Mouse (Mus musculus): Measurements from ENCODE around the gene Padi2. TPM values are rescaled to one million over a fixed set of nuclear protein-coding genes. Genes with fewer than 3 reads are reported as not detected.

Gene Padi2
- 2.1 and 4.3 TPM in 2 replicates for polyA plus RNA-seq (2012; ENCODE audit: low replicate concordance)

GRCm38 (mm10) chr4:140906076-140906826, at the start of gene Padi2:
Gene Padi2 (plus strand): TSS chr4:140906344.

GRCm38 (mm10) chr4:140960781-140961466, 54.8 kb downstream of the Padi2 start, which contains the start of gene Sdhb:
Gene Sdhb (plus strand): TSS chr4:140961203.

GRCm38 (mm10) chr4:140986711-140987395, 80.7 kb downstream of the Padi2 start, which contains the start of gene Atp13a2:
Gene Atp13a2 (plus strand): TSS chr4:140986873.

Other genes starting within 250 kb of the Padi2 start
- 6.8 and 37.1 TPM in 2 replicates for gene Arhgef10l, start 240.3 kb upstream of the Padi2 start, polyA plus RNA-seq (2012; ENCODE audit: low replicate concordance)
- 107 and 174 TPM in 2 replicates for gene Rcc2, start 205.8 kb upstream of the Padi2 start, polyA plus RNA-seq (2012; ENCODE audit: low replicate concordance)
- not detected in 2 replicates for gene Padi6, start 163.7 kb upstream of the Padi2 start, polyA plus RNA-seq (2012; ENCODE audit: low replicate concordance)
- gene Padi4, start 132.1 kb upstream of the Padi2 start, polyA plus RNA-seq (2012; ENCODE audit: low replicate concordance): 6.7 and 26.7 TPM in 2 replicates
- 0.04 and 0.15 TPM in 2 replicates for gene Padi3, start 95.7 kb upstream of the Padi2 start, polyA plus RNA-seq (2012; ENCODE audit: low replicate concordance)
- gene Padi1, start 60.6 kb upstream of the Padi2 start, polyA plus RNA-seq (2012; ENCODE audit: low replicate concordance): 0.12 and 0.22 TPM in 2 replicates
- 37.9 and 112 TPM in 2 replicates for gene Sdhb, start 54.9 kb downstream of the Padi2 start, polyA plus RNA-seq (2012; ENCODE audit: low replicate concordance)
- gene Atp13a2, start 80.5 kb downstream of the Padi2 start, polyA plus RNA-seq (2012; ENCODE audit: low replicate concordance): 168 and 403 TPM in 2 replicates
- 0.22 TPM in 1 of 2 replicates, not detected in the other for gene Mfap2, start 104.1 kb downstream of the Padi2 start, polyA plus RNA-seq (2012; ENCODE audit: low replicate concordance)
- 12.5 and 24.7 TPM in 2 replicates for gene Crocc, start 154.2 kb downstream of the Padi2 start, polyA plus RNA-seq (2012; ENCODE audit: low replicate concordance)
- 133 and 149 TPM in 2 replicates for gene Necap2, start 172.0 kb downstream of the Padi2 start, polyA plus RNA-seq (2012; ENCODE audit: low replicate concordance)
- gene Spata21, start 182.0 kb downstream of the Padi2 start, polyA plus RNA-seq (2012; ENCODE audit: low replicate concordance): not detected in 2 replicates
- gene Szrd1, start 233.4 kb downstream of the Padi2 start, polyA plus RNA-seq (2012; ENCODE audit: low replicate concordance): 131 and 150 TPM in 2 replicates
- gene Fbxo42, start 241.6 kb downstream of the Padi2 start, polyA plus RNA-seq (2012; ENCODE audit: low replicate concordance): 14.4 and 15.2 TPM in 2 replicates